Mouse (Mus musculus) kidney, postnatal 0 days (tissue): ENCODE measurements around the gene Zrsr1. TPM values are rescaled to one million over a fixed set of nuclear protein-coding genes. Genes with fewer than 3 reads are reported as not detected.

Experiments used
- ATAC-seq: fragments of 200-750 bp; cut with Nextera tagmentation; replicated peaks from 2 replicates; pipeline ENCODE4 v1.8.0; 2017; ENCODE audit warnings: low read depth, moderate number of reproducible peaks, moderate TSS enrichment, moderate library complexity; ENCODE audit not compliant: low FRiP score
- DNase-seq: peaks from one replicate; pipeline ENCODE4 v3.0.0-alpha.2; 2016; ENCODE audit warnings: low spot score
- H3K27ac ChIP-seq: fragments of 300-500 bp; sonication (generic); 2 replicates; pipeline ENCODE4 v1.5.1; 2014; ENCODE audit warnings: mild to moderate bottlenecking
- H3K27me3 ChIP-seq: fragments of 300-500 bp; sonication (generic); 2 replicates; pipeline ENCODE4 v1.6.1; 2014; ENCODE audit warnings: low read length, mixed read lengths; ENCODE audit not compliant: insufficient read depth
- H3K36me3 ChIP-seq: fragments of 300-500 bp; sonication (generic); 2 replicates; pipeline ENCODE4 v1.6.1; 2014; ENCODE audit warnings: low read length, mixed read lengths; ENCODE audit not compliant: insufficient read depth
- H3K4me1 ChIP-seq: fragments of 300-500 bp; sonication (generic); replicated peaks from 2 replicates; pipeline ENCODE4 v1.6.1; 2014; ENCODE audit warnings: antibody characterized with exemption, low read length, mixed read lengths; ENCODE audit not compliant: insufficient read depth
- H3K4me2 ChIP-seq: fragments of 300-500 bp; sonication (generic); 2 replicates; pipeline ENCODE4 v1.6.1; 2014; ENCODE audit warnings: mild to moderate bottlenecking, low read length, moderate library complexity, mixed read lengths
- H3K4me3 ChIP-seq: fragments of 300-500 bp; sonication (generic); replicated peaks from 2 replicates; pipeline ENCODE4 v1.5.1; 2014; ENCODE audit warnings: low read depth, low read length
- H3K9ac ChIP-seq: fragments of 300-500 bp; sonication (generic); 2 replicates; pipeline ENCODE4 v1.6.1; 2014; ENCODE audit warnings: low read depth, low read length
- H3K9me3 ChIP-seq: fragments of 300-500 bp; sonication (generic); replicated peaks from 2 replicates; pipeline ENCODE4 v1.6.1; 2016; ENCODE audit warnings: low read length, inconsistent platforms, mixed read lengths
- CTCF ChIP-seq: IDR thresholded peaks from 2 replicates; pipeline ENCODE4 v1.5.1; 2016; ENCODE audit warnings: antibody characterized with exemption, low read depth, mild to moderate bottlenecking, moderate library complexity
- WGBS: fragments of 180-500 bp; shearing (Covaris S2); extraction: QIAGEN DNeasy Blood & Tissue Kit; methylation state at CpG from one replicate; pipeline ENCODE4 v1.1.7; 2014; 5-methylcytosine and 5-hydroxymethylcytosine counted together
- polyA plus RNA-seq: library from polyadenylated mRNA; unstranded; fragments of >200 nt; fragmentation: Nextera tagmentation; extraction: Ambion mirVana; gene quantifications from 2 replicates; pipeline ENCODE4 v1.2.1, GENCODE M21; 2015

The Zrsr1 gene
- polyA plus RNA-seq, 1 experiment from 2014 or later, result 3.4 TPM

DNA sequence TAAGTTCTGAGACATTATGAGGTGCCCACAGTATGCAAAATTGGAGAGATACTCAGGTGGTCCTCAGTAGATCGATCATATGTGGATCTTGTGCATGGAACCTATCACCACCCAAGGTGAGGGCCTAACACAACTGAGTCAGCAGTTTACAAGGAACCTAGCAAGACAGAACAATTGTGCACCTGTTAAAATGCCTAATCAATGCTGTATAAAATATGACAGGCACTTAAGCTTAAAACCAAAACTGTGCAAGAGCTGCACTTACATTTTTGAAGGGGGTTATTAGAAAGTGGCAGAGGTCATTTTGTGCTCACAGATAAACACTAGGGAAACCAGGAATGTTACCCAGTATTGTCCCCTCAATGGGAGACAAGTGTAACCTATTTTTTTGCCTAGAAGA, 33.5 kb downstream of the Zrsr1 start:
- H3K9ac ChIP-seq, result no peak overlapping the region
- no peaks in the 10 kb centered on the region for H3K27me3 ChIP-seq
- WGBS, result 95% methylated on average over 1 of the region's 1 CpGs
- TF ChIP-seq CTCF, result no peak
- DNase-seq (no peak), ATAC-seq (no peak)
- H3K4me2 ChIP-seq, result no peak overlapping the region
- no peak overlapping the region for H3K4me3 ChIP-seq
- H3K4me1 ChIP-seq, result 0 out of 2 replicates have a peak, but pooled peaks cover 4% of the 10 kb centered on the region
- H3K27ac ChIP-seq, result no peak overlapping the region
- H3K36me3 ChIP-seq, result peaks cover 37% of the 10 kb centered on the region
- H3K9me3 ChIP-seq, result no peaks in the 10 kb centered on the region

DNA sequence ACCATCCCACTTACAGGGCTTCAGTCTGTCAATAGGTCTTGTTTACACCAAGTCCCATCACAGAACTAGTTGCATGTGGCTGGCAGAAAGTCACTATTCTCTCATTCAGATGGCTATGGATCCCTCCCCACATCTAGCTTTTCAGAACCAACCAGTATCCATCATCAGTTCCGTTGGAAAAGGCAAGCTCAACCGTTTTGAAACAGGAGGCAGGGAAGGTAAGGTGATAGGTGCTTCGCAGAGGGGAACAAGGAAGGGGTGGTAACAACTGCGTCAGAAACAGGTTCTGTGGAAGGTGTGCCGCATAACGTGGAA, 35.3 kb downstream of the Zrsr1 start:
- peak overlapping the region; percentile 82 for H3K4me2 ChIP-seq
- H3K27me3 ChIP-seq, result no peaks in the 10 kb centered on the region
- WGBS, result 4% methylated on average over 6 of the region's 6 CpGs
- 0 out of 2 replicates have a peak, but pooled peaks cover 4% of the 10 kb centered on the region for H3K4me1 ChIP-seq
- ATAC-seq (no peak; the same call in 1 of the 2 replicates), DNase-seq (peak; percentile 29)
- TF ChIP-seq CTCF, result no peak
- no peaks in the 10 kb centered on the region for H3K9me3 ChIP-seq
- peaks cover 24% of the 10 kb centered on the region for H3K36me3 ChIP-seq
- H3K4me3 ChIP-seq, result peak overlapping the region; percentile 63
- H3K9ac ChIP-seq, result peak overlapping the region; percentile 62; the same call in 1 of the 2 replicates
- 0 out of 2 replicates have a peak overlapping the region, but pooled peaks have one; percentile 86 for H3K27ac ChIP-seq

DNA sequence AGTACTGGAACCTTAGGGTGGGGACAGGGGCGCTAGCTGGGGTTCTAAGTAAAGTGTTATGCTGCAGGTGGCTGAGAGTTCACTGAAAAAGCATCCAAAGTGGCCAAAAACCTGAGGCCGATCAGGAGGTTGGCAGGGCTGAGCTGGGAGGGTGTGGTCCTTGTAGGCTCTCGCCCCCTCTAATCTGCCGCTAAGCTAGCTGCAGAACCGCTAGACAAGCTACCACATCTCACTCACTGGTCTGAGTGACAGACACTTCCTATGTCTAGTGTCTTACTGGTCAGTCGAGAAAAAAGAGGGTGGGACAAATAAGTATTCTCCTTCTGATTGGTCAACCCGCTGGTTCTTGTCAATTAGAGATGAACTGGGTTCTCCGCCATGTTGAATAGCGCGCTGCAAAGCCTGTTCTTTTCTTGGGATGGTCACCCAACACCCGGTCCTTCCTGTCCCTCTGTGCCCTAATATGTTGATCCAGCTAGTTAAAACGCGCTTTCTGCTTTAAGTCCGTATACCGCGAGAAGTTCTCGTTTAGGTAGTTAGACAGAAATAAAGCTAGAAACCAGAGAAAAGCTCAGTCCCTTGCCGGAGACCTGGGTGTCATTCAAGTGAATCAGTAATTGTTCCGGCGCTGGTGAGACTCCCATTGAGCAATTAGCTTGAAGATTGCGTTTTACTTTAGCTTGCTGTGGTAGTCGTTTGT, 35.8 kb downstream of the Zrsr1 start, which contains the start of gene Fam161a:
Fam161a (plus strand) TSS at position 51 of the 700 bp plus-strand sequence.
- peak within 1 kb of the TSS; percentile 82 for H3K4me2 ChIP-seq
- under 1% methylated on average over 22 of the region's 22 CpGs for WGBS
- DNase-seq (peak; percentile 98), ATAC-seq (peak; percentile 93)
- peak within 1 kb of the TSS; percentile 86 for H3K27ac ChIP-seq
- H3K9me3 ChIP-seq, result no peaks in the 10 kb centered on the region
- H3K9ac ChIP-seq, result peak within 1 kb of the TSS; percentile 62
- peaks cover 19% of the 10 kb centered on the region for H3K36me3 ChIP-seq
- 0 out of 2 replicates have a peak, but pooled peaks cover 4% of the 10 kb centered on the region for H3K4me1 ChIP-seq
- no peaks in the 10 kb centered on the region for H3K27me3 ChIP-seq
- no peak for TF ChIP-seq CTCF
- H3K4me3 ChIP-seq, result peak within 1 kb of the TSS; percentile 63

DNA sequence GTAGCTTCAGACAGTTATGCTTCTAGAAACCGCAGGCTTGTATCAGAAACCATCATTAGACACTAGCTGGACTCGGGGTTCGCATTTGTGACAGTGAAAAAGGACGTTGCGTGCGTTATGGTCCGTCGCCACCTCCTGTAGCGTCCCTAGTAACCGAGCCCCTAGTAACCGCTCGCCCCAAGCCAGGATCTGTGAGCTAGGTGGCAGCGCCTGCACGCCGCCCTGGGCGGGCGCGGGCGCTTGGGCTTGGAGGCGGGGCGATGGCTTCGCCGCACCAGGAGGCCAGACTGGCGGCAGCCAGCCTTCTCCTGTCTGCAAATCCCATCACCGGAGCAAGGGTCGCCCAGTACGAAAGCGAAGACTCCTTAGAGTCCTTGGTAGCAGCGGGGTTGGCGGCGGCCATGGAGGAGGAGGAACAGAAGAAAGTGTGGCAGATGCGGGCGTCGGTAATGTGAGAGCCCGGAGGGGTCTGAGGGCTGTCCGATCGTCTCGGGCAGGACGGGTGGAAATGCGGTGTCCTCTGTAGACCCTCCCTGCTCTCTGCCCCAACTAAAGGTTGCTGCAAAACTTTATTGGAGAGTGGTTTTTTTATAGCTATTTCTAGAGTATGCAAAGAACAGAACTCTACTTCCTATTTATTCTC, 36.5 kb downstream of the Zrsr1 start:
- H3K9ac ChIP-seq, result peak overlapping the region; percentile 62
- DNase-seq, result peak; percentile 88
- peak; percentile 49 for TF ChIP-seq CTCF
- H3K4me1 ChIP-seq, result 0 out of 2 replicates have a peak, but pooled peaks cover 4% of the 10 kb centered on the region
- peaks cover 16% of the 10 kb centered on the region for H3K36me3 ChIP-seq
- H3K27ac ChIP-seq, result peak overlapping the region; percentile 86
- ATAC-seq, result peak; percentile 93
- H3K4me2 ChIP-seq, result peak overlapping the region; percentile 82
- H3K9me3 ChIP-seq, result no peaks in the 10 kb centered on the region
- peak overlapping the region; percentile 63 for H3K4me3 ChIP-seq
- WGBS, result 0% methylated on average over 40 of the region's 40 CpGs
- H3K27me3 ChIP-seq, result no peaks in the 10 kb centered on the region

DNA sequence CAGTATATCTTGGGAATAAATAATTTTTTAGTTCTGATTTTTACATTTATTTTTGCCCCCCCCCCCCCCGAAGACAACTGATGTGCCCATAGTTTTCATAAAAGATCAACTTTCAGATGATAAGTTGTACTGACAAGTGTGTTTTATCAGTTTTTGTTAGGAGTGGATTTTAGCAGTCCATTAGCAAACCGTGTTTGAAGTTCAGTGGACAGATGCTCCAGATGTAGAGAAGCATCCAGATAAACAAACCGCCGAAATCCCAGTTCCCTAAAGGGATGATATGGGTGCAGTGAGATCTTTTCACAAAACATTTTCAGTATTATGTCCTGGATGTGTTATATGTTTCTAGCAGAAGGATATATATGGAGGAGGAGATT, 37.0 kb downstream of the Zrsr1 start:
- Histone ChIP-seq H3K9ac (peak overlapping the region; percentile 62), H3K27ac (no peak overlapping the region), H3K4me3 (peak overlapping the region; percentile 63), H3K27me3 (no peaks in the 10 kb centered on the region), H3K4me2 (peak overlapping the region; percentile 82), H3K4me1 (0 out of 2 replicates have a peak, but pooled peaks cover 4% of the 10 kb centered on the region), H3K9me3 (no peaks in the 10 kb centered on the region), H3K36me3 (peaks cover 10% of the 10 kb centered on the region)
- 34% methylated on average over 4 of the region's 4 CpGs for WGBS
- DNase-seq (no peak), ATAC-seq (no peak)
- TF ChIP-seq CTCF, result no peak

DNA sequence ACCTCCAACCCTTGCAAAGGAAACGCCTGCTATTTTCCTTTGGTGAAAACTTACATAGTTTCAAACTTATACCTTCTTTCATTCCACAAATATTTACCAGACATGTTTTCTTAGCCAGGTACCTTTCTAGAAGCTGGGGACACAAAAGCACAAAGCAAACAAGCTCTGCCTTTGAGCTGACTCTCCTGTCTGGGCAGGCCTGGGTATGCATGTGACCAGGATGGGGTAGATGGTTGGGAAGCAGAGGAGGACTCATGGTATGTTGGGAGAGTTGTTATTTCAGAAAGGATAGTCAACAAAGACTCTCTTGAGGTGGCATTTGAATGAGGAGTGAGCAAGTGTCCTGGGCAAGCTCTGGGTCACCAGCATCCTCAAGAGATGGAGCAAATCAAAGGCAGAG, 41.3 kb downstream of the Zrsr1 start:
- 63% methylated on average over 1 of the region's 1 CpGs for WGBS
- Histone ChIP-seq H3K9me3 (no peaks in the 10 kb centered on the region), H3K27ac (no peak overlapping the region), H3K4me1 (no peaks in the 10 kb centered on the region), H3K36me3 (no peaks in the 10 kb centered on the region), H3K27me3 (no peaks in the 10 kb centered on the region), H3K4me3 (no peak overlapping the region), H3K4me2 (no peak overlapping the region), H3K9ac (no peak overlapping the region)
- ATAC-seq (no peak), DNase-seq (no peak)
- no peak for TF ChIP-seq CTCF
